In genomic region chr13:41357161-41357560, GRCm38 (mm10) we compare ENCODE assay signal across 10 mouse cellular contexts.
DNase-seq lines count a peak whose midpoint lies in the region; ATAC-seq lines count a peak whose summit lies in the region.
"Had no signal": no experiment of that assay in that cellular context is flagged by ENCODE, and none has a peak within 500 bp of the region (broad histone marks: within the 10 kb centered on the region; RNA-seq: fewer than 3 reads in every experiment).

No protein-coding gene starts in this region.

- no peaks in the 10 kb centered on the region for H3K36me3 ChIP-seq in heart, embryonic 15.5 days
- no peaks in the 10 kb centered on the region for H3K36me3 ChIP-seq in embryonic facial prominence, embryonic 11.5 days (replicated peaks; ENCODE audit: control insufficient read depth, insufficient read depth, low read depth, low read length)
- H3K36me3 ChIP-seq in hindbrain, embryonic 11.5 days (ENCODE audit: control insufficient read depth, insufficient read depth, low read length): no peaks in the 10 kb centered on the region
- H3K36me3 ChIP-seq in midbrain, embryonic 14.5 days (ENCODE audit: control insufficient read depth, insufficient read depth, low read length): no peaks in the 10 kb centered on the region

- peak overlapping the region; percentile 69 for H3K4me3 ChIP-seq in heart, embryonic 15.5 days
- H3K4me3 ChIP-seq in embryonic facial prominence, embryonic 11.5 days (ENCODE audit: low read depth, low read length): no peak overlapping the region
- H3K4me3 ChIP-seq in hindbrain, embryonic 11.5 days (ENCODE audit: low read depth, low read length): peak overlapping the region; percentile 45
- H3K4me3 ChIP-seq in midbrain, embryonic 14.5 days (replicated peaks; ENCODE audit: low read depth, low read length): peak overlapping the region; percentile 61

- intact Hi-C loops in left cerebral cortex, postnatal 36 days (cut with DNase I): loop anchor here (2.0 to 5.0 kb wide), 2 partner anchors 18 to 35 kb away; no protein-coding TSS in a partner anchor

- 65% methylated on average over 4 of the region's 4 CpGs for WGBS in heart, embryonic 15.5 days
- 71% methylated on average over 4 of the region's 4 CpGs for WGBS in embryonic facial prominence, embryonic 11.5 days
- 62% methylated on average over 4 of the region's 4 CpGs for WGBS in hindbrain, embryonic 11.5 days
- 67% methylated on average over 4 of the region's 4 CpGs for WGBS in midbrain, embryonic 14.5 days

- peak overlapping the region; percentile 75 for H3K9ac ChIP-seq in heart, embryonic 15.5 days
- H3K9ac ChIP-seq in embryonic facial prominence, embryonic 11.5 days (replicated peaks; ENCODE audit: low read length): no peak overlapping the region
- H3K9ac ChIP-seq in hindbrain, embryonic 11.5 days (ENCODE audit: low read depth, low read length): no peak overlapping the region
- no peak overlapping the region; the same call in 1 of the 2 replicates for H3K9ac ChIP-seq in midbrain, embryonic 14.5 days (replicated peaks; ENCODE audit: low read length)

- no peaks in the 10 kb centered on the region for H3K27me3 ChIP-seq in heart, embryonic 15.5 days
- no peaks in the 10 kb centered on the region for H3K27me3 ChIP-seq in embryonic facial prominence, embryonic 11.5 days (ENCODE audit: control insufficient read depth, insufficient read depth, low read length)
- no peaks in the 10 kb centered on the region for H3K27me3 ChIP-seq in hindbrain, embryonic 11.5 days (ENCODE audit: control insufficient read depth, insufficient read depth, low read length)
- no peaks in the 10 kb centered on the region; the same call in 1 of the 2 replicates for H3K27me3 ChIP-seq in midbrain, embryonic 14.5 days (ENCODE audit: control insufficient read depth, insufficient read depth, low read length)

- H3K9me3 ChIP-seq in heart, embryonic 15.5 days (replicated peaks): no peaks in the 10 kb centered on the region
- H3K9me3 ChIP-seq in embryonic facial prominence, embryonic 11.5 days (replicated peaks; ENCODE audit: control insufficient read depth, low read length): no peaks in the 10 kb centered on the region
- no peaks in the 10 kb centered on the region for H3K9me3 ChIP-seq in hindbrain, embryonic 11.5 days (ENCODE audit: control insufficient read depth, low read length)
- H3K9me3 ChIP-seq in midbrain, embryonic 14.5 days (ENCODE audit: control insufficient read depth, low read length): no peaks in the 10 kb centered on the region

- DNase-seq in heart, adult 18-20 months: no peak
- no peak for DNase-seq in embryonic facial prominence, embryonic 11.5 days (ENCODE audit: low spot score)
- DNase-seq in hindbrain, embryonic 11.5 days (ENCODE audit: low spot score): no peak
- DNase-seq in midbrain, embryonic 14.5 days: no peak
- no peak for DNase-seq in left cerebral cortex, postnatal 36 days (ENCODE audit: low spot score in 2 of 2)
- no peak for DNase-seq in urinary bladder, adult 2 months (ENCODE audit: low spot score)
- no peak for DNase-seq in retina, embryonic 14.5 days (ENCODE audit: low spot score)
- DNase-seq: adrenal gland, postnatal 14 days; thymus, adult 2 months had no signal

- H3K4me1 ChIP-seq in heart, embryonic 15.5 days (replicated peaks): peaks cover 50% of the 10 kb centered on the region
- no peaks in the 10 kb centered on the region for H3K4me1 ChIP-seq in embryonic facial prominence, embryonic 11.5 days (ENCODE audit: control insufficient read depth, insufficient read depth, low read length)
- peaks cover 2% of the 10 kb centered on the region; the same call in 1 of the 2 replicates for H3K4me1 ChIP-seq in hindbrain, embryonic 11.5 days (replicated peaks; ENCODE audit: control insufficient read depth, insufficient read depth, low read length)
- peaks cover 28% of the 10 kb centered on the region for H3K4me1 ChIP-seq in midbrain, embryonic 14.5 days (ENCODE audit: control insufficient read depth, insufficient read depth, low read length)

- no peak for ATAC-seq in heart, embryonic 15.5 days (replicated peaks; ENCODE audit: insufficient number of reproducible peaks, insufficient read depth, low FRiP score, low read depth)
- ATAC-seq in embryonic facial prominence, embryonic 11.5 days (replicated peaks; ENCODE audit: insufficient number of reproducible peaks, low FRiP score, low TSS enrichment, low read depth): no peak
- ATAC-seq in hindbrain, embryonic 11.5 days (ENCODE audit: low FRiP score): no peak
- ATAC-seq in midbrain, embryonic 14.5 days (ENCODE audit: low FRiP score, low TSS enrichment): no peak

- peak overlapping the region; percentile 78 for H3K4me2 ChIP-seq in heart, embryonic 15.5 days
- peak overlapping the region; percentile 50; the same call in 1 of the 2 replicates for H3K4me2 ChIP-seq in embryonic facial prominence, embryonic 11.5 days (ENCODE audit: low read depth, low read length)
- H3K4me2 ChIP-seq in hindbrain, embryonic 11.5 days (replicated peaks; ENCODE audit: low read depth, low read length): peak overlapping the region; percentile 45
- peak overlapping the region; percentile 82 for H3K4me2 ChIP-seq in midbrain, embryonic 14.5 days (ENCODE audit: low read length)

- peak overlapping the region; percentile 94; the same call in 1 of the 2 replicates for H3K27ac ChIP-seq in heart, embryonic 15.5 days
- H3K27ac ChIP-seq in embryonic facial prominence, embryonic 11.5 days (replicated peaks; ENCODE audit: low read depth, low read length): no peak overlapping the region
- no peak overlapping the region for H3K27ac ChIP-seq in hindbrain, embryonic 11.5 days (ENCODE audit: low read depth, low read length)
- H3K27ac ChIP-seq in midbrain, embryonic 14.5 days (replicated peaks; ENCODE audit: low read depth, low read length): no peak overlapping the region
